Mouse (Mus musculus): ENCODE measurements around the gene Tet3.

DNA sequence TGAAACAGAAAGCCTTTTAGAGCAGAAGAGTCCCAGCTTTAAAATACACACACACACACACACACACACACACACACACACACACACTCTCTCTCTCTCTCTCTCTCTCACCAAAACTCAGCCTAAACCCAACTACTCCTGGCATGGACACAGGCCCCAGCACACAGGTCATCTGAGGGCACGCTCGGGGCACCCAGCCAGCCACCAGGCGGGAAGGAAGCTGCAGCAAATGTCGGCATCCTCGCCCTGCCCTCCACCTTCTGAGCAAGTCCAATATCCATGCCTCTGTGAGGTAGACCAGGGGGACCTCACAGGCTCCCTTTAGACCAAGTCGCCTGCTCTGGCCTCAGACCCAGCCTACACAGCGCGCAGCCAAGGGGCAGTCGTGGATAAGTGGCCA is 14.4 kb upstream of the Tet3 start:
- no peak for TF ChIP-seq MAFK (IDR thresholded peaks at IDR 0.05; ENCODE audit: insufficient read depth, low read depth, low read length)
- no peak for TF ChIP-seq HCFC1 (IDR thresholded peaks at IDR 0.05; ENCODE audit: borderline replicate concordance, insufficient read depth, low read length)
- TF ChIP-seq CHD2 (IDR thresholded peaks at IDR 0.05; ENCODE audit: low read depth, low read length), result no peak
- TF ChIP-seq ZNF384 (IDR thresholded peaks at IDR 0.05; ENCODE audit: low read depth, low read length), result no peak

All from ES-E14 (cell line).